Mouse (Mus musculus) cerebellum, adult 2 months (tissue): ENCODE results near the gene Tdrd9.

Source experiments
- CTCF ChIP-seq: fragments of 200-500 bp; IDR thresholded peaks from 2 replicates; pipeline ENCODE4 v1.5.1; 2011; ENCODE audit warnings: low read depth, mild to moderate bottlenecking, control low read depth, low read length, moderate library complexity, borderline replicate concordance; ENCODE audit not compliant: insufficient read depth
- POLR2A ChIP-seq: fragments of 200-500 bp; IDR thresholded peaks from 2 replicates; pipeline ENCODE4 v1.6.1; 2011; ENCODE audit warnings: low read length, control low read depth, borderline replicate concordance; ENCODE audit not compliant: insufficient read depth

GRCm38 (mm10) chr12:111977138-111977537 lies 5.8 kb downstream of the Tdrd9 start:
- TF ChIP-seq POLR2A (no peak), CTCF (no peak)
